Comparison of ENCODE assay signal across 9 mouse cellular contexts in genomic region chr8:4778266-4778665, GRCm38 (mm10). TPM values are rescaled to one million over a fixed set of nuclear protein-coding genes. Genes with fewer than 3 reads are reported as not detected.
A peak's percentile ranks its signal among the peaks of the same experiment; 100 is the strongest.
DNase-seq lines count a peak whose midpoint lies in the region; ATAC-seq lines count a peak whose summit lies in the region.
"Had no signal": no experiment of that assay in that cellular context is flagged by ENCODE, and none has a peak within 500 bp of the region (broad histone marks: within the 10 kb centered on the region; RNA-seq: fewer than 3 reads in every experiment).

No protein-coding gene starts in this region.

- H3K4me3 ChIP-seq in forebrain, embryonic 10.5 days = peak overlapping the region; percentile 78
- H3K4me3 ChIP-seq in limb, embryonic 12.5 days (replicated peaks) = peak overlapping the region; percentile 80
- peak overlapping the region; percentile 64 for H3K4me3 ChIP-seq in stomach, embryonic 15.5 days (replicated peaks)

- DNase-seq in thymus, adult 18-20 months = peak; percentile 4 to 5
- DNase-seq in thymus, postnatal 0 days (ENCODE audit: low spot score) = no peak
- no peak for DNase-seq in forebrain, embryonic 10.5 days (ENCODE audit: extremely low spot score, low spot score)
- DNase-seq in spleen, adult 18-20 months = no peak
- no peak for DNase-seq in urinary bladder, postnatal 10 days (ENCODE audit: low spot score)
- no peak for DNase-seq in right cerebral cortex, postnatal 36 days (ENCODE audit: low spot score in 2 of 2)

- 85% methylated on average over 6 of the region's 6 CpGs for WGBS in forebrain, embryonic 10.5 days
- 74% methylated on average over 6 of the region's 6 CpGs for WGBS in limb, embryonic 12.5 days
- WGBS in stomach, embryonic 15.5 days = 62% methylated on average over 6 of the region's 6 CpGs

- peaks cover 12% of the 10 kb centered on the region for H3K4me1 ChIP-seq in forebrain, embryonic 10.5 days
- peaks cover 9% of the 10 kb centered on the region for H3K4me1 ChIP-seq in limb, embryonic 12.5 days (replicated peaks)
- H3K4me1 ChIP-seq in stomach, embryonic 15.5 days = peaks cover 7% of the 10 kb centered on the region

- no peak overlapping the region for H3K27ac ChIP-seq in forebrain, embryonic 10.5 days
- no peak overlapping the region for H3K27ac ChIP-seq in limb, embryonic 12.5 days
- no peak overlapping the region for H3K27ac ChIP-seq in stomach, embryonic 15.5 days

- peak overlapping the region; percentile 72 for H3K4me2 ChIP-seq in limb, embryonic 12.5 days
- peak overlapping the region; percentile 56 for H3K4me2 ChIP-seq in stomach, embryonic 15.5 days

- H3K27me3 ChIP-seq in forebrain, embryonic 10.5 days (ENCODE audit: poor library complexity, severe bottlenecking) = no peaks in the 10 kb centered on the region
- H3K27me3 ChIP-seq in limb, embryonic 12.5 days = no peaks in the 10 kb centered on the region
- H3K27me3 ChIP-seq in stomach, embryonic 15.5 days (replicated peaks) = no peaks in the 10 kb centered on the region

- peak; percentile 5; the same call in 1 of the 2 replicates for ATAC-seq in limb, embryonic 12.5 days (ENCODE audit: insufficient number of reproducible peaks, insufficient read depth, low FRiP score, low TSS enrichment, low read depth)
- no peak for ATAC-seq in stomach, embryonic 15.5 days (ENCODE audit: insufficient read depth, low FRiP score, low read depth)

- H3K9me3 ChIP-seq in forebrain, embryonic 10.5 days = peaks cover 32% of the 10 kb centered on the region
- H3K9me3 ChIP-seq in limb, embryonic 12.5 days = peaks cover 10% of the 10 kb centered on the region
- H3K9me3 ChIP-seq in stomach, embryonic 15.5 days = no peaks in the 10 kb centered on the region

- H3K36me3 ChIP-seq in forebrain, embryonic 10.5 days (replicated peaks) = peaks cover 31% of the 10 kb centered on the region
- peaks cover 20% of the 10 kb centered on the region; the same call in 1 of the 2 replicates for H3K36me3 ChIP-seq in limb, embryonic 12.5 days
- no peaks in the 10 kb centered on the region for H3K36me3 ChIP-seq in stomach, embryonic 15.5 days

- H3K9ac ChIP-seq in limb, embryonic 12.5 days (replicated peaks) = peak overlapping the region; percentile 70; the same call in 1 of the 2 replicates
- H3K9ac ChIP-seq in stomach, embryonic 15.5 days = no peak overlapping the region

RNA-seq across cellular contexts. Expression of gene Shcbp1, which starts 1.1 kb away (rescaled TPM):
- 66.9 and 69.9 TPM in 2 replicates for polyA plus RNA-seq in thymus, postnatal 0 days (2015; fragmentation: Nextera tagmentation; extraction: Ambion mirVana)
- 103 and 104 TPM in 2 replicates for polyA plus RNA-seq in forebrain, embryonic 10.5 days (2016; fragmentation: Nextera tagmentation; extraction: Ambion mirVana)
- polyA plus RNA-seq in limb, embryonic 12.5 days (2016; fragmentation: Nextera tagmentation; extraction: Ambion mirVana) = 86.3 and 86.7 TPM in 2 replicates
- polyA plus RNA-seq in stomach, embryonic 15.5 days (2015; fragmentation: Nextera tagmentation; extraction: Ambion mirVana) = 66.3 and 69.1 TPM in 2 replicates
- polyA plus RNA-seq: liver, adult 2 months had no signal

Comparison
In these comparisons a context has a peak if more than half of its experiments do, and no peak if none do; other contexts are left out.
1. DNase-seq: peak in thymus, adult 18-20 months (2 of 2); none in thymus, postnatal 0 days (single experiment), forebrain, embryonic 10.5 days (single experiment), spleen, adult 18-20 months (0 of 2), urinary bladder, postnatal 10 days (single experiment) and right cerebral cortex, postnatal 36 days (0 of 2).
2. Peak in every context shown above with its lines, with median percentiles within 50 percentile points of each other: H3K4me3 ChIP-seq.